Mouse (Mus musculus): ENCODE data around the gene Sobp. TPM values are rescaled to one million over a fixed set of nuclear protein-coding genes. Genes with fewer than 3 reads are reported as not detected.

The Sobp gene
- polyA plus RNA-seq, 1 experiment from 2014 or later, result 1.1 TPM

DNA sequence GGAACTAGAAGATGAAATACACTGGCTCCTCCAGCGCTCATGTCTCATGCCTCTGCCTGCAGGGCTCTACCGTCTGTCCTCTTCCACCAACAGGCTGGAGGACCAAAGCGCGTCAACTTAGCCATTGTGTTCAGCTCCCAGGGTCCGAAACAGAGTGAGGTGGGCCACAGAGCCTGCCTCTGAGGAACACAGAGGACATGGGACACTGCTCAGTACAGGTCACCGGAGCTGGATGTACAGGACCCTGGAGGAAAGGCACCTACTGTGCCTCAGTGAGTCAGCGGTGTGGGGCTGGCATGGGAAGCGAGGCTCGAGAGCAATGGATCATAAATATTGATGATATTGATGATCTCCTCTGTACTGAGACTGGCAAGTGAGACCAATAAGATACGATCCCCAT, 175.0 kb downstream of the Sobp start:
- Histone ChIP-seq H3K4me1 (replicated peaks) (peaks cover 14% of the 10 kb centered on the region), H3K27me3 (replicated peaks) (no peaks in the 10 kb centered on the region), H3K4me3 (replicated peaks) (no peak overlapping the region), H3K9me3 (no peaks in the 10 kb centered on the region), H3K4me2 (replicated peaks) (no peak overlapping the region), H3K27ac (no peak overlapping the region), H3K36me3 (no peaks in the 10 kb centered on the region), H3K9ac (no peak overlapping the region)
- 93% methylated on average over 10 of the region's 10 CpGs for WGBS
- no peak for ATAC-seq

GRCm38 (mm10) chr10:42997278-42997677, 177.1 kb downstream of the Sobp start:
- no peak for ATAC-seq
- Histone ChIP-seq H3K27ac (no peak overlapping the region), H3K36me3 (no peaks in the 10 kb centered on the region), H3K4me1 (replicated peaks) (peaks cover 18% of the 10 kb centered on the region), H3K9me3 (no peaks in the 10 kb centered on the region), H3K4me2 (replicated peaks) (no peak overlapping the region), H3K4me3 (replicated peaks) (no peak overlapping the region), H3K27me3 (replicated peaks) (no peaks in the 10 kb centered on the region), H3K9ac (no peak overlapping the region)
- 91% methylated on average over 2 of the region's 2 CpGs for WGBS

GRCm38 (mm10) chr10:42995484-42995895, 178.8 kb downstream of the Sobp start:
- Histone ChIP-seq H3K4me3 (replicated peaks) (no peak overlapping the region), H3K27me3 (replicated peaks) (no peaks in the 10 kb centered on the region; the same call in 1 of the 2 replicates), H3K9me3 (no peaks in the 10 kb centered on the region), H3K4me2 (replicated peaks) (no peak overlapping the region), H3K36me3 (no peaks in the 10 kb centered on the region), H3K9ac (no peak overlapping the region), H3K4me1 (replicated peaks) (peaks cover 18% of the 10 kb centered on the region), H3K27ac (no peak overlapping the region)
- 23% methylated on average over 13 of the region's 13 CpGs for WGBS
- ATAC-seq, result no peak

GRCm38 (mm10) chr10:42994331-42994782, 180.0 kb downstream of the Sobp start:
- 29% methylated on average over 13 of the region's 13 CpGs for WGBS
- ATAC-seq, result no peak
- H3K4me1 ChIP-seq (replicated peaks), result peaks cover 18% of the 10 kb centered on the region
- no peaks in the 10 kb centered on the region for H3K9me3 ChIP-seq
- no peaks in the 10 kb centered on the region; the same call in 1 of the 2 replicates for H3K27me3 ChIP-seq (replicated peaks)
- H3K9ac ChIP-seq, result no peak overlapping the region
- no peak overlapping the region for H3K27ac ChIP-seq
- H3K4me2 ChIP-seq (replicated peaks), result peak overlapping the region; percentile 42
- H3K36me3 ChIP-seq, result no peaks in the 10 kb centered on the region
- peak overlapping the region; percentile 4; the same call in 1 of the 2 replicates for H3K4me3 ChIP-seq (replicated peaks)

DNA sequence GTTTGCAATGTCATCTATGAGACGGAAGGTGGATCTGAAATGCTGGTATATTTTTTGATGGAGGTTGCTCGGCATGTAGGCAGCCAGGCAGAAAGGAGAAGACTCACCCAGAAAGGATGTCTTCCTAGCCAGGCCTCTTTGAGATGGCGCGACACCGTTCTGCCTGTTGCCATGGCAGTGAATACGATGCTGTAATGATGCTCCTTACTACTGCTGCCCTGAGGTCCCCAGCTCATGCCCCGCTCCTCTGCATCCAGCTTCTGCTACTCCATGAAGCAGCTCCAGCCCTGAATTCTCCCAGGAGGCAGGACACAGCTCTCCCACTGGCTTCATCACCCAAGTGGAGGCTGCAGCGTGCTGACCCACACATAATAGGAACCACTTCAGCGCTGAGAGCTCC, 183.3 kb downstream of the Sobp start:
- Histone ChIP-seq H3K9ac (no peak overlapping the region), H3K36me3 (no peaks in the 10 kb centered on the region), H3K4me1 (replicated peaks) (peaks cover 24% of the 10 kb centered on the region), H3K4me3 (replicated peaks) (no peak overlapping the region), H3K27ac (no peak overlapping the region), H3K9me3 (no peaks in the 10 kb centered on the region), H3K27me3 (replicated peaks) (no peaks in the 10 kb centered on the region; the same call in 1 of the 2 replicates), H3K4me2 (replicated peaks) (no peak overlapping the region)
- no peak for ATAC-seq
- 78% methylated on average over 9 of the region's 9 CpGs for WGBS

- H3K27me3 ChIP-seq (replicated peaks), result no peaks in the 10 kb centered on the region; the same call in 1 of the 2 replicates
- no peak overlapping the region for H3K27ac ChIP-seq
- H3K4me2 ChIP-seq (replicated peaks), result no peak overlapping the region
- H3K4me1 ChIP-seq (replicated peaks), result peaks cover 19% of the 10 kb centered on the region
- no peak overlapping the region for H3K9ac ChIP-seq
- no peak for ATAC-seq
- no peaks in the 10 kb centered on the region for H3K36me3 ChIP-seq
- no peak overlapping the region for H3K4me3 ChIP-seq (replicated peaks)
- 31% methylated on average over 6 of the region's 6 CpGs for WGBS
- no peaks in the 10 kb centered on the region for H3K9me3 ChIP-seq
Observed at GRCm38 (mm10) chr10:42989910-42990309, 184.4 kb downstream of the Sobp start.

GRCm38 (mm10) chr10:42988627-42989026, 185.7 kb downstream of the Sobp start:
- Histone ChIP-seq H3K27ac (no peak overlapping the region), H3K9me3 (no peaks in the 10 kb centered on the region), H3K4me3 (replicated peaks) (no peak overlapping the region), H3K4me2 (replicated peaks) (no peak overlapping the region), H3K9ac (no peak overlapping the region), H3K27me3 (replicated peaks) (no peaks in the 10 kb centered on the region; the same call in 1 of the 2 replicates), H3K36me3 (no peaks in the 10 kb centered on the region), H3K4me1 (replicated peaks) (peaks cover 6% of the 10 kb centered on the region; the same call in 1 of the 2 replicates)
- 0 out of 2 replicates have a peak, but pooled peaks have one; percentile 26 for ATAC-seq
- 63% methylated on average over 15 of the region's 15 CpGs for WGBS

- Histone ChIP-seq H3K36me3 (no peaks in the 10 kb centered on the region), H3K27ac (no peak overlapping the region), H3K4me3 (replicated peaks) (no peak overlapping the region), H3K9me3 (no peaks in the 10 kb centered on the region), H3K9ac (no peak overlapping the region), H3K4me1 (replicated peaks) (peaks cover 6% of the 10 kb centered on the region; the same call in 1 of the 2 replicates), H3K27me3 (replicated peaks) (no peaks in the 10 kb centered on the region; the same call in 1 of the 2 replicates), H3K4me2 (replicated peaks) (no peak overlapping the region)
- WGBS, result 20% methylated on average over 6 of the region's 6 CpGs
- ATAC-seq, result peak; percentile 70
Observed at GRCm38 (mm10) chr10:42987594-42988052, 186.7 kb downstream of the Sobp start.

DNA sequence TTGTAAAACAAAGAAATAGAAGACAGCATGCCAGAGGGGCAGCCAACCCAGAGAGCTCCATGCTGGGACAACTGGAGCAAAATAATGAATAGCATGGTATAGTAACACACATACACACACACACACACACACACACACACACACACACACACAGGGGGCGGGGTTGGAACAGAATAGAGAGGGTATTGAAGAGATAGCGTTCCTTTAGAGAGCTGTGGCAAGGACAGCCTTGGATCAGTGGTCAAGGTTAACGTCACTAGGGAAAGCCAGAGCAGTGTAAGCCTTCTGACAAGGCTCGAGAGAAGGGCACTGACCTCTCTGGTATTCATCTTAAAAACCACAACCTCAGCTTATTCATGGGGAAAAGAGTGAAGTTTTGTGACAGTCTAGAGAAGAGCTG, 189.4 kb downstream of the Sobp start:
- ATAC-seq, result no peak
- Histone ChIP-seq H3K36me3 (no peaks in the 10 kb centered on the region), H3K27me3 (replicated peaks) (no peaks in the 10 kb centered on the region), H3K9ac (no peak overlapping the region), H3K4me2 (replicated peaks) (no peak overlapping the region), H3K27ac (no peak overlapping the region), H3K4me3 (replicated peaks) (no peak overlapping the region), H3K4me1 (replicated peaks) (peaks cover 6% of the 10 kb centered on the region; the same call in 1 of the 2 replicates), H3K9me3 (no peaks in the 10 kb centered on the region)
- WGBS, result 66% methylated on average over 4 of the region's 4 CpGs

GRCm38 (mm10) chr10:42980999-42981757, 193.2 kb downstream of the Sobp start:
- 57% methylated on average over 7 of the region's 7 CpGs for WGBS
- Histone ChIP-seq H3K9me3 (no peaks in the 10 kb centered on the region), H3K4me1 (replicated peaks) (no peaks in the 10 kb centered on the region), H3K4me3 (replicated peaks) (no peak overlapping the region), H3K4me2 (replicated peaks) (no peak overlapping the region), H3K36me3 (no peaks in the 10 kb centered on the region), H3K9ac (no peak overlapping the region), H3K27me3 (replicated peaks) (no peaks in the 10 kb centered on the region), H3K27ac (no peak overlapping the region)
- ATAC-seq, result no peak

- Histone ChIP-seq H3K27me3 (replicated peaks) (no peaks in the 10 kb centered on the region), H3K27ac (no peak overlapping the region), H3K9ac (no peak overlapping the region), H3K9me3 (no peaks in the 10 kb centered on the region), H3K4me3 (replicated peaks) (no peak overlapping the region), H3K36me3 (no peaks in the 10 kb centered on the region), H3K4me2 (replicated peaks) (no peak overlapping the region), H3K4me1 (replicated peaks) (peaks cover 3% of the 10 kb centered on the region; the same call in 1 of the 2 replicates)
- ATAC-seq, result no peak
- 64% methylated on average over 3 of the region's 3 CpGs for WGBS
Observed at GRCm38 (mm10) chr10:42978346-42978745, 196.0 kb downstream of the Sobp start.

DNA sequence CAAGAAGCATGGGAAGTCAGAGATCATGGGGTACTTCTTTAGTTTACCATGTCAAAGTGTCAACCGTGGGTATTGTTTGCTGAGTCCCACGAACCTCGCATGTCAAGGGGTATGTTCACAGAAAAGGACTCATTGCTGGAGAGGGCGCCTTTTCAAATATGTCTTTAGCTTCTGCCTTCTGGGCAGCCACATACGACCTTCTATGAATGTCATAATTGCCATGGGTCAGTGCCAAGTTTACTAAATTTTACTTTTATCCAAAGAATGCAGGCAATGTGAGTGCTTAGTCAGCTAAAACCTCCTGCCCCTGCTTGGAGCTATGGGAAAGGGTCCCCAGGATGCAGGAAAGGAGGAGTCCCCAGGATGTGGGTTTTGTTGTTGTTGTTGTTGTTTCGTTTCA, 197.8 kb downstream of the Sobp start:
- Histone ChIP-seq H3K4me2 (replicated peaks) (no peak overlapping the region), H3K9me3 (no peaks in the 10 kb centered on the region), H3K4me1 (replicated peaks) (peaks cover 7% of the 10 kb centered on the region), H3K36me3 (no peaks in the 10 kb centered on the region), H3K4me3 (replicated peaks) (no peak overlapping the region), H3K27me3 (replicated peaks) (no peaks in the 10 kb centered on the region), H3K9ac (no peak overlapping the region), H3K27ac (no peak overlapping the region)
- ATAC-seq, result no peak
- WGBS, result 87% methylated on average over 6 of the region's 6 CpGs

- no peak for ATAC-seq
- no peak overlapping the region for H3K9ac ChIP-seq
- no peak overlapping the region for H3K27ac ChIP-seq
- H3K27me3 ChIP-seq (replicated peaks), result no peaks in the 10 kb centered on the region
- no peaks in the 10 kb centered on the region for H3K9me3 ChIP-seq
- no peak overlapping the region for H3K4me2 ChIP-seq (replicated peaks)
- H3K4me1 ChIP-seq (replicated peaks), result peaks cover 7% of the 10 kb centered on the region
- H3K4me3 ChIP-seq (replicated peaks), result no peak overlapping the region
- 52% methylated on average over 4 of the region's 4 CpGs for WGBS
- no peaks in the 10 kb centered on the region for H3K36me3 ChIP-seq
Observed at GRCm38 (mm10) chr10:42973537-42973936, 200.8 kb downstream of the Sobp start.

All from intestine, embryonic 15.5 days (tissue).